Mouse (Mus musculus): ENCODE results near the gene Ppp1r13l. TPM values are rescaled to one million over a fixed set of nuclear protein-coding genes. Genes with fewer than 3 reads are reported as not detected.

Gene Ppp1r13l
- total and polyA plus RNA-seq, 3 experiments, result 1.5 to 15.9 TPM; not detected in 1

GRCm38 (mm10) chr7:19338060-19338459 is 21.5 kb upstream of the Ppp1r13l start:
- H3K4me3 ChIP-seq (ENCODE audit: control insufficient read depth in 1 of 2, insufficient read depth in 1 of 2, low read depth in 2 of 2, low read length in 2 of 2), result no peak overlapping the region
- TF ChIP-seq SMC3 (IDR thresholded peaks at IDR 0.05; ENCODE audit: low read depth, low read length) (no peak), HCFC1 (IDR thresholded peaks at IDR 0.05; ENCODE audit: low read depth, low read length) (no peak), MAFK (IDR thresholded peaks at IDR 0.05; ENCODE audit: borderline replicate concordance, low read depth, low read length) (no peak), TAL1 (IDR thresholded peaks at IDR 0.05; ENCODE audit: low read length) (no peak)
- H3K27ac ChIP-seq (ENCODE audit: control insufficient read depth, low read depth, low read length), result no peak overlapping the region
- no peaks in the 10 kb centered on the region for H3K79me2 ChIP-seq (ENCODE audit: control insufficient read depth, insufficient read depth, low read length, poor library complexity)
- peaks cover 0 to 6% of the 10 kb centered on the region in 2 experiments; a peak in 2 of 4 replicates for H3K27me3 ChIP-seq (ENCODE audit: control insufficient read depth in 1 of 2, insufficient read depth in 2 of 2, low read length in 2 of 2)
- H3K4me1 ChIP-seq (ENCODE audit: control insufficient read depth in 1 of 2, insufficient read depth in 2 of 2, low read length in 2 of 2), result peaks cover 6 to 7% of the 10 kb centered on the region in 2 experiments
- DNase-seq (ENCODE audit: low read depth, low spot score), result no peak
- H3K9me3 ChIP-seq (replicated peaks; ENCODE audit: insufficient read depth, low read length), result no peaks in the 10 kb centered on the region
- H3K9ac ChIP-seq (ENCODE audit: control insufficient read depth, low read depth, low read length, poor library complexity, severe bottlenecking), result no peak overlapping the region
- peaks cover 0 to 3% of the 10 kb centered on the region in 2 experiments; a peak in 2 of 4 replicates for H3K36me3 ChIP-seq (ENCODE audit: control insufficient read depth in 1 of 2, insufficient read depth in 2 of 2, low read length in 2 of 2)

GRCm38 (mm10) chr7:19338596-19338995 is 21.0 kb upstream of the Ppp1r13l start:
- no peak for TF ChIP-seq NELFE (IDR thresholded peaks at IDR 0.05; ENCODE audit: low read depth, low read length)
- no peak for TF ChIP-seq MAFK (IDR thresholded peaks at IDR 0.05; ENCODE audit: borderline replicate concordance, low read depth, low read length)
- no peak for TF ChIP-seq CHD1 (IDR thresholded peaks at IDR 0.05; ENCODE audit: low read depth, low read length)
- no peak for TF ChIP-seq POLR2A (IDR thresholded peaks at IDR 0.05; ENCODE audit: control insufficient read depth in 1 of 2, insufficient read depth in 1 of 2, low read depth in 1 of 2, low read length in 2 of 2, poor library complexity in 1 of 2)
- TF ChIP-seq RAD21 (IDR thresholded peaks at IDR 0.05; ENCODE audit: low read depth, low read length), result no peak
- no peak for TF ChIP-seq CTCF (IDR thresholded peaks at IDR 0.05 in 2 of 3, conservative IDR thresholded peaks at IDR 0.05 in 1 of 3; ENCODE audit: control insufficient read depth in 1 of 3, insufficient read depth in 1 of 3, low read depth in 2 of 3, low read length in 3 of 3, poor library complexity in 1 of 3, severe bottlenecking in 1 of 3)
- no peak for TF ChIP-seq TCF12 (IDR thresholded peaks at IDR 0.05; ENCODE audit: low read depth, low read length)
- no peak for TF ChIP-seq SIN3A (IDR thresholded peaks at IDR 0.05; ENCODE audit: low read length)
- no peak overlapping the region for H3K9ac ChIP-seq (ENCODE audit: control insufficient read depth, low read depth, low read length, poor library complexity, severe bottlenecking)
- H3K4me1 ChIP-seq (ENCODE audit: control insufficient read depth in 1 of 2, insufficient read depth in 2 of 2, low read length in 2 of 2), result peaks cover 3 to 10% of the 10 kb centered on the region in 2 experiments
- H3K79me2 ChIP-seq (ENCODE audit: control insufficient read depth, insufficient read depth, low read length, poor library complexity), result no peaks in the 10 kb centered on the region
- peaks cover 0 to 6% of the 10 kb centered on the region in 2 experiments; a peak in 2 of 4 replicates for H3K27me3 ChIP-seq (ENCODE audit: control insufficient read depth in 1 of 2, insufficient read depth in 2 of 2, low read length in 2 of 2)
- H3K27ac ChIP-seq (ENCODE audit: control insufficient read depth, low read depth, low read length), result no peak overlapping the region
- H3K9me3 ChIP-seq (replicated peaks; ENCODE audit: insufficient read depth, low read length), result no peaks in the 10 kb centered on the region
- peaks cover 0 to 2% of the 10 kb centered on the region in 2 experiments; a peak in 2 of 4 replicates for H3K36me3 ChIP-seq (ENCODE audit: control insufficient read depth in 1 of 2, insufficient read depth in 2 of 2, low read length in 2 of 2)
- no peak overlapping the region for H3K4me3 ChIP-seq (ENCODE audit: control insufficient read depth in 1 of 2, insufficient read depth in 1 of 2, low read depth in 2 of 2, low read length in 2 of 2)
- no peak for DNase-seq (ENCODE audit: low read depth, low spot score)

- Histone ChIP-seq H3K9me3 (replicated peaks; ENCODE audit: insufficient read depth, low read length) (no peaks in the 10 kb centered on the region), H3K27ac (ENCODE audit: control insufficient read depth, low read depth, low read length) (no peak overlapping the region), H3K36me3 (ENCODE audit: control insufficient read depth in 1 of 2, insufficient read depth in 2 of 2, low read length in 2 of 2) (peaks cover 0 to 5% of the 10 kb centered on the region in 2 experiments; a peak in 2 of 4 replicates), H3K27me3 (ENCODE audit: control insufficient read depth in 1 of 2, insufficient read depth in 2 of 2, low read length in 2 of 2) (peaks cover 0 to 6% of the 10 kb centered on the region in 2 experiments; a peak in 2 of 4 replicates), H3K9ac (ENCODE audit: control insufficient read depth, low read depth, low read length, poor library complexity, severe bottlenecking) (no peak overlapping the region), H3K79me2 (ENCODE audit: control insufficient read depth, insufficient read depth, low read length, poor library complexity) (no peaks in the 10 kb centered on the region), H3K4me1 (ENCODE audit: control insufficient read depth in 1 of 2, insufficient read depth in 2 of 2, low read length in 2 of 2) (peaks cover 2 to 18% of the 10 kb centered on the region in 2 experiments; a peak in 3 of 4 replicates), H3K4me3 (ENCODE audit: control insufficient read depth in 1 of 2, insufficient read depth in 1 of 2, low read depth in 2 of 2, low read length in 2 of 2) (no peak overlapping the region)
- DNase-seq (ENCODE audit: low read depth, low spot score), result no peak
- TF ChIP-seq NRF1 (IDR thresholded peaks at IDR 0.05; ENCODE audit: insufficient read depth, low read depth, low read length, poor library complexity, severe bottlenecking), result no peak
- no peak for TF ChIP-seq TBP (IDR thresholded peaks at IDR 0.05; ENCODE audit: low read depth, low read length)
These were observed 18.3 kb upstream of the Ppp1r13l start for GRCm38 (mm10) chr7:19341250-19341649.

Data from MEL (cell line).